Mouse (Mus musculus) brain, embryonic 18.5 days (tissue): Measurements from ENCODE around the gene Sh2d7.
A peak's percentile ranks its signal among the peaks of the same experiment; 100 is the strongest.
"Not testable (repeated sequence)": the region's sequence is repeated elsewhere in the genome, so short reads cannot be mapped to it uniquely, and the experiment has no call there.

Source experiments
- DNase-seq: peaks from one replicate; pipeline ENCODE4 v3.0.0-alpha.2; 2012; ENCODE audit warnings: low read depth, low spot score

Gene Sh2d7

GRCm38 (mm10) chr9:54544212-54544953 lies 5.6 kb downstream of the Sh2d7 start:
- DNase-seq, result no peak

DNA sequence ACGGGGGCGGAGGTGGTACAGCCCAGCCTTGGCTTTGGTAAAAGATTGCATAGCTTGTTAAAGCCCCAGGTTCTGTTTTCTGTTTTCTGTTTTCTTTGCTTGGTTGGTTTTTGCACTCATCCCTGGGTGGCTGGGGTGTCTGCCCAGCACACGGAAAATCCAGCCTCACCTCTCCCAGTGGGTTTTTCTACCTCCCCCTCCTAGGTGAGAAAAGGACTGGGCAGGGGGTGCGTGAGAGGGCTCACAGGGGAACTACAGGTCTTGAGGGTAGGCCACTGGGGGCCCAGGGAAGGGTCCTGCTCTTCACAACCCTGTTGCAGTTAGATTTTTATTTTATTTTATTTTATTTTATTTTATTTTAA lies 6.2 kb downstream of the Sh2d7 start:
- no peak for DNase-seq

DNA sequence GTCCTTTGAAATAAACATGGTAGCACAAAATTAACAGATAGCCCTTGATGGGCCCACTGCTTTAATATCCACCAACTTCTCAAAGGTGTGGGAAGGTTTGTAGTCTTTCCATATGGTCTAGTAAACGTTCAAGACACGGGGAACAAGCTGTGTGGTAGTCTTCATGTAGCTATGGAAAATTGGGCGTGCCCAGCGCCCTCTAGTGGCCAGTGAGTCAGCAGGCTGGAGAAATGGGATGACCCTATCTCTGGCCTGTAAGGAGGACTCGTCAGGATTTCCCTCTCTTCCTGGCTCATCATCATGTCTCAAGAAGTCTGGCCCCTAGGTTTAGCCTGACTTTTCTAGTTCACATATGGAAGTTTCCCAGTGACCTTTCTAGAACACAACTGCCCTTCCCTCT lies 8.8 kb downstream of the Sh2d7 start:
- no peak for DNase-seq

DNA sequence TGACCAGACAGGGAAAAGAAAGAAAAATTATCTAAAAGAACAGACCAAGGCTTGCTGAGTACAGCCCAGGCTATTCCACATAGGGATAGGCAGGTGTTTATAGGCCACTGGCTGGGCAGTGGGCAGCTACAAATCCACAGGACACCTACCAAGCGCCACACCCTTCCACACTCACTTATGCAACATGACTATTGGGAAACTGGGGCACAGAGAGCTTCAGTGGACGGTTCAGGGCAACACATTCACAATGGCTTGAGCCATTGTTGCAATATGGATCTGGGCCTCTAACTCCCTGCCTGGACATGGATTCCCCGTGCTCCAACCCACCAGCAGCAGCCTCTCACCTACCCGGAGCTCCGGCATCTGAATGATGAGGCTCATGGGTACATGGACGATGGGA lies 10.6 kb downstream of the Sh2d7 start:
- DNase-seq, result no peak

GRCm38 (mm10) chr9:54552409-54552808 lies 13.6 kb downstream of the Sh2d7 start:
- DNase-seq, result no peak

DNA sequence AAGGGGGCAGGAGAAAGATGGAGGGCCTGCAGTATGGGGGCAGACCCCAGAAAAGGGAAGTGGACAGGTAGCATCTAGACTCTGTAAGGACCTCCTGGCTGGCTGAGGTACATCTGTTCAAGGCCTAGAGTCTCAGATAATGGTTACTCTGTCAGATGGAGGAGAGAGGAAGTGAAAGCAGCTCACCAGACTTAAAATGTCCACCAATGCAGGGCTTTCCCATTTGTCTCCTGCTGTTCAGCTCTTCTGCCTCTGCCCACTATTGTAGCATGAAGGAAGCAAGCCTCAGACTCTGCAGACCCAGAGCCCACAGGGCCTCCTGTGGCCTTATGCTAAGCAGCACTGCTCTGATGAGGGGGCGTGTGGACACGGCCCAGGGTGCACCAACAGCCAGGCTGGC lies 16.3 kb downstream of the Sh2d7 start:
- no peak for DNase-seq

DNA sequence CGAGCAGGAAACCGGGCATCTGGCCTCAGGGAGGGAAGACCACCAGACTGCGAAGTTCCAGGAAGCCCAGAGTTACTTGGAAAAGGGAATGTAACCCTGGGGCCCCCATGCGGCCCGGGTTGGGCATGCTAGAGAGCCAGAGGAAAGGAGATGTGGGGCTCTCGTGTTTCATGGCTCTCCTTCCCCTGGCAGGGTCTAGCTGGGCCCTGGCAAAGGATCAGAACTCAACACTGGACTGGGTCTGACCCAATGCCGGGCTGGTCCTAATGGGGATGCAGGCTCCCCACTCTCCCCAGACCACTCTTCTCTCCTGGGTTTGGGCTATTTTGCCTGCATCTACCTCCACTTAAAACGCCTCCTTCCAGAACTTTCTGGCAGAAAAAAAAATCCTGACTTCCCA lies 19.9 kb downstream of the Sh2d7 start:
- DNase-seq, result no peak

DNA sequence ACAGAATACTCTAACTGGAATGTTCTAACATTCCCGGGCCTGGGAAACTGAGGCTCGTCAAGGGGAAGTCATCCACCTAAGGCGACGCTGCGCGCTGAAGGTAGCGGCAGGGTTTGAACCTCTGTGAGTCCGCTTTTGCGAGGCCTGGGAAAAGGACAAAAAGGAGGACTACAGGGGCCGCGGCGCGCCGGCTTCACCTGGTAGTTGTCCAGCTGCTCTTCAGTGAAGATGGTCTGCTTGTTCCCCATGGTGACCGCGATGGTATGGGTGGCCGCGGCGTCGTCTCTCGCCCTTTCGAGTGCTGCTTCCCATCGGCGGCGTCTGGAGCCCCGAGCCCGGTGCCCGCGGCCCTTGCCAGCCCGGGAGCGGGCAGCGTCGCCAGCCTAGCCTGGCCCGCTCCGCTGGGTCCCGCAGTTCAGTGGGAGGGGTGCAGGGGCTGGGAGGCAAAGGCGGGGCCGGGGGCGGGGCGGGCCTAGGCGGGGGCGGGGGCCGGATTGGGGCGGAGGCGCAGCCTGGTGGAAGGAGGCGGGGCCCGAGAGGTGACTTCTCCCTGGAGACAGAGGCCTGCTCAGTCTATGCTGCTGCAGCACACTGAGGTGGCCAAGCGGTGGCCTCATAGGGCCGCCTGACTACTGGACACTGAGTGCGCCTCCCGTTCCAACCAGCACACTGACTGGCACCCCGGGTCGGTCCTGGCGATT lies 21.1 kb downstream of the Sh2d7 start, which contains the start of gene Cib2:
Gene Cib2 (minus strand): TSS at position 448 of the 701 bp plus-strand sequence.
- DNase-seq, result peak; percentile 32

GRCm38 (mm10) chr9:54560831-54561601 lies 22.2 kb downstream of the Sh2d7 start:
- no peak for DNase-seq

GRCm38 (mm10) chr9:54566958-54567357 lies 28.2 kb downstream of the Sh2d7 start:
- DNase-seq, result no peak

- DNase-seq, result no peak
These were observed 29.9 kb downstream of the Sh2d7 start for GRCm38 (mm10) chr9:54568732-54569131.

DNA sequence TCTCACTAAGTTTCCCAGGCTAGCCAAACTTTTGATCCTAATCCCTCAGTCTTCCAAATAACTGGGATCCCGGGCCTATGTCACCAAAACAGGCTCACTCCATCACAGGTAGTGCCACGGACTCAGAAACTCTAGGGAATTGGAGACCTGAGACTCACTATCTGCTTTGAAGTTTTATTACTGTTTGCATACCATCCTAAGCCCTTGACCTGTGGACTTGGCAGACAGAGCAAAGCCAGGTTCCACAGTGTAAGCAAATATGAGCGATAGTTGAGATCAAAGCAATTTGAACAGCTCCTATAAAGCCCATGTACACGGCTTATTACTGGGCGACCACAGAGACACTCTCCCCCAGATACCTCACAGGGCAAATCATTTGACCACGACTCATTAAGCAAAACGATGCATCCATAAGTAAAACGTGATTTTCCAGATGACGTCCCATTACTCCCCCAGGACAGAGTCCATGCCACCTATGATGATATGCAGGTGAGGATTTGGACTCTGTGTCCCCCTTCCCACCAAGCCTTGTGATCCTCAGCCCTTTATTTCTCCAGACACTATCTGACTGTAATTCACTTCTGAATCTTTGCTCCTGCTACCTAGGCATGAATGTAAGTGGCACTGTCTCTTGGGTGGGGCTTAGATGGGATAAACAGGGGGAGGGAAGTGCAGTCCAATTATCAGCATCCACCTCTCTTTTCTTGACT lies 32.5 kb downstream of the Sh2d7 start:
- no peak for DNase-seq

DNA sequence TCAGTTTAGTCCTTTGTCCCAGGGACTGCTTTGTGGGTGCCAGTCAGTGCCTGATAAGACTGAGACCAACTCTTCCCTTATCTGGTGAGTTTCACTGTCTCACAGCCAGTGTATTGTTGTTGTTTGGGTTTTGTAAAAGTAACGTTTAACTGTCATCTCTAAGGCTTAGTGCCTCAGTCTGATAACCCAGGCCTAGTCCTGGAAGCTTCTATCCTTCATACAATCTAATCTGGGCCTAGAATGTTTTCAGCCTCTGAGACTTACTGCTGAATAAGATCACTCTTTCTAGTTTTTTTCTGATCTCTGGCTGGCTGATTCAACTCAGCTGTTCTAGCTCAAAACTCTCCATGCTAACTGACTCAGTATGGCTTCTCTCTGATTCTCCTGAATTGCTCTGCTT lies 44.9 kb downstream of the Sh2d7 start:
- no peak for DNase-seq

DNA sequence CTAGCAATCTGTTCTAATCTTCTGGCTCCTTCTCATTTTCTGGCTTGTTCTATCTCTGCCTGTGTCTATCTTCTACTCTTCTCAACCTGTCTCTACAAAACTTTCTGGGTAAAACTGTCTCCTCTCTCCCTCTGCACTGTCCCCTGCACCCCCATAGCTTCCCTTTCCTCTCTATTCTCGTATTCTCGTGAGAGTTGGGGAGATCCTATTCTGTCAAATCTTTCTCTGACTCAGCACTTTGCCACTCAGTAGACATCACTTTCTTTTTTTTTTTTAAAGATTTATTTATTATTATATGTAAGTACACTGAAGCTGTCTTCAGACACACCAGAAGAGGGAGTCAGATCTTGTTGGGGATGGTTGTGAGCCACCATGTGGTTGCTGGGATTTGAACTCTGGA lies 45.3 kb downstream of the Sh2d7 start:
- not testable (repeated sequence) for DNase-seq

GRCm38 (mm10) chr9:54585839-54586198 lies 47.0 kb downstream of the Sh2d7 start:
- DNase-seq, result no peak

DNA sequence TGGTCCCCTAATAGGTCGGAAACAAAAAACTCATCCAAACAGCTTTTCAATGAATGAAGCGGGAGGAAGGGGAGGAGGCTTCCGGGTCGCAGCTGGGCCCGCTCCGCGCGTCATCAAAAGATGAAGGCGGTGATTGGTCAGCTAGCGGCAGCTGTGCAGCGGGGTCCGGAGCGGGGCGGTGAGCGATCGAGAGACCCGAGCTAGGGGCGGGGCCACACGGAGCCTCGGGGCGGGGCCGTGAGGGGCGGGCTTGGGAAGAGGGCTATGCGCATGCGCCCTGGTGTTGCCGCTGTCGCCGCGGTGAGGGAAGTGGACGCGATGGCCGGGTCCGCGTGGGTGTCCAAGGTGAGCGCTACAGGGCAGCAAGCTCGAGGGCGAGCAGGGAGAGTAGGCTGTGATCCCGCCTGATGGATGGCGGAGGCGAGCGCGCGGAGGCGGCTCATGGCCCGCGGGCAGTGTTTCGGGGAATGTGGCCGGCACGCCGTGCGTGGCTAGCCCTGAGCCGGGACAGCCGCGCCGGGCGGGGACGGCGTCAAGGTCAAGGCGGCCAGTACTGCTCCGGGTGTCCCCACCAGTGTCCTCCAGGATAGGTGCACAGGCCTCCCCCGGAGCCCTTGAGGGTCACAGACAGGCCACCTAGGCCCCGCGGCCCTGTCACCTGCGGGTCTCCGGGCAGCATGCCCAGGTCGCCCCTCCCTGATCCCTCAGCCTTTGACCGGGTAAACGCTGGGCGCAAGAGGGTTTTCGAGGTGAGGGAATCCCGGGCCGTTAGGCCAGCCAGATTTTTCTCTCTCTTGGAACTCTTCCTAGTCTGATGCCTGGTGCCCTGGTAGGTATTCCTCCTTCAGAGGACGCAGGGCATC lies 47.6 kb downstream of the Sh2d7 start, which contains the start of gene Idh3a:
Gene Idh3a (plus strand): TSS at position 136 of the 863 bp plus-strand sequence.
- DNase-seq, result peak; percentile 93

DNA sequence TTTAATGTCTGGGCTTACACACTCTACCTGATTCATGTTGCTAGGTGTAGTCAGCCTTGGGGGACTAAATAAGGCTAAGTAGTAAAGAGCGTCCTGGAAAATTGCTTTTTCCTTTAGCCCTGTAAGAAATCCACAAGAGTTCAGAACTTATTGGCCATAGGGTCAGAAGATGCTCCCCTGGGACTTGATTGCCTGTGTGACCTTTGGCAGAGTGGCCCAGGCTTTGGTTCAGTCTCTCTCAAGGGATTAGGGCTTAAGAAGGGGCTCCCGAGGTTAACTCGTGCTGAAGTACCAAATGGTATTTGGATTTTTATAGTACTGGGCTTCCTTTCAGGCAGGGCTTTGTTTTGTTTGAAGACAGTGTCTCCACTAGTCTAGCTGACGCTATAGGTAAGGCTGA lies 49.1 kb downstream of the Sh2d7 start:
- no peak for DNase-seq

DNA sequence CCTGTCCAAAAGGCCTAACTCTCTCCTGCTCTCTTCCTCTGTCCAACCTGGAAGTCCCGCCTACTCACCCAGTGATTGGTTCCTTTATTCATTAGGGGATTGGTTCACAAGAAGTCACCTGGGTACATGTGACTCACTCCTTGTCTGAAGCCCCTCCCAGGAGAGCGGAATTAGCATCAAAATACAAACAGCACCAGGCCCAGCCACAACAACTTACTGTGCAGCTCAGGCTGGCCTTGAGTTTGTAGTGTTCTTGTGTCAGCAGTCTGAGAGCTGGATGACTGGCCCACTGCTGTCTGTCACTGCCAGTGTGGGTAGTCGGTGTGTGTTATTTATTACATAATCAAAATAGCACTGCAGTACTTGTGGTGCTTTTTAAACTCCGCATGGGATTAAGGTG lies 54.9 kb downstream of the Sh2d7 start:
- DNase-seq, result not testable (repeated sequence)
